Mouse (Mus musculus) CH12F3 (cell line): Measurements from ENCODE around the gene Pik3ca.
"Not testable (repeated sequence)": the region's sequence is repeated elsewhere in the genome, so short reads cannot be mapped to it uniquely, and the experiment has no call there.

Experiments
- in situ Hi-C: fragments of 300-500 bp; cut with MboI; formaldehyde crosslinking; loops from 2 replicates; pipeline ENCODE4 v1.14.3; 2020; ENCODE audit warnings: low sequenced_read_pairs

Gene Pik3ca

GRCm38 (mm10) chr3:32401591-32401990 lies 4.1 kb downstream of the Pik3ca start:
- in situ Hi-C loops = no loop called here

DNA sequence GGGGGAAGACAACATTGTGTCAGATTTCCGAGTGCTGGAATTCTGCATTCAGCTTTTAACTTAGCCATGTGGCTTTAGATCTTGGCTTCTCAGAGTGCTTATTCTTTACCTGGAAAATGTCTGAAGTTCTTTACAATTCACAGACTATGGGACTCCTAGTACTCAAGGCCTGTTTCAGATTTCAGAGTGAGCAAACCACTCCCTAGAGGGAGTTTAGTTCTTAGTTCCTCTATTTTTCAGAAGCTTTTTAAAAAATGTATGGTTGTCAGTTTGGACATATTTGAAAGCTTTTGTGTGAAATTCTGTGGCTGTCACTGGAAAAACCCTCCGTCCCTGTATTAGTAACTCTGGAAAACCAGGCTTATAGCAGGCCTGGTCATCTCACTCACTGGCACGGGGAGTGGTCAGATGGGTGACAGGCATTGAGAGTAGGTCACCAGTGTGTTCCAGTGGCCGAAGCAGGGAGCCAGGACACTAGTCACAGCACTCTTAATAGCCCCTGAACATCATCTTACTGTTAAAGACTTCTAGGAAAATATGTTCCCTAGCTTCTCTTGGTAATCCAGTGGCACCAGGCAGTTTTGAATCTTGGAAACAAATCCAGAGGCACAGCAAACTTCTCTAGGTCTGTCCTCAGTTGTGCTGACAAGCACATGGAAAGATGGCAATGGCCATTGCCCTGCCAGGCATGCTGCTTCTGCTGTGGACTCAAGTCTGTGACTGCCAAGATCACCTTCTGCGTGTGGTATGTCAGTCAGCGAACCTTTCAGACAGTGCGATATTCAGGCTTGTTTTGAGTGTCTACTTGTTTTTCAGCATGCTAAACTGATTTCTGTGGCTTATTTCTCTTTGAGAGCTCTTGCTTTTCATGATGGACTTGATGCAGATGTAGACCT lies 5.8 kb downstream of the Pik3ca start:
- in situ Hi-C loops = no loop called here

- in situ Hi-C loops = no loop called here
These were observed 8.2 kb downstream of the Pik3ca start for GRCm38 (mm10) chr3:32405699-32406098.

GRCm38 (mm10) chr3:32406804-32407203 lies 9.3 kb downstream of the Pik3ca start:
- in situ Hi-C loops = no loop called here

DNA sequence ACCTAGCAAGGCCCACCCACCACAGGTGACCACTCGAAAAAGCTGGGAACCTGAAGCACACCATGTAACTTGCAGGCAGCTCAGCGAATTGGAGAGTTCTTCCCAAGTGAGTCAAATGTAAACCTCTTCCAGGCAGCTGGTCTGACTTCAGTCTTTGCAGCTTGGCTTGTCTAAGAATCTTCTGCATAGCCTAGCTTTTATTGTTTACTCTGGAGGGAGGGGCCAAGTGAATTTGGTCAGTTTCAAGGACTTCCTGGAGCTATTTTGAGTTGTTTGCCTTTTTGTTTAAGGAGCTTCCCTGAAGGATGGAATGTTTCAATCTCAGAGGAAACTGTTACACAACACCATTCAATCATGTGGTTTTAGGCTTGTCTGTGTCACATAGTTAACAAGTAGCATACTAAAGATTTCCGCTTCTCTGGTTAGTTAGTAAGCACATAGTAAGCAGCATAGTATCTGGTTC lies 11.4 kb downstream of the Pik3ca start:
- in situ Hi-C loops = no loop called here

GRCm38 (mm10) chr3:32412502-32413044 lies 15.1 kb downstream of the Pik3ca start:
- in situ Hi-C loops = no loop called here

DNA sequence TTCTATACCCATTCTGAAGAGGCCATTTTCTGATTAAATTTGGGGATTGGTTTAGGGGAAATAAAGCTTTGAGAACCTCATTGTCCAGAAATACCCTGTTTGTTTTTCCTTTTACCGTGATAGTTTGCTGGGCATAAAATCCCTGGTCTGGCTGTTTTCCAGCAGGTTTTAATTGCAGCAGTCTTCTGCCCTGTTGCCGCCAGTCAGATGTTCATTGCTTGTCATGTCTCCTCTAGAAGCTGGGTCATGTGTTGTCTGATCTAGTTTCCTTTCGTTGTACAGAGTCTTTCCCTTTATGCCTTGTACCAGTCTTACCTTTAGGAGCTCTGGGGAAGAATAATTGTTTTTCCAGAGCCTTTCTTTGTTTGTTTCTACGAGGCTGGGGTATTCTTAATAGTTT lies 16.9 kb downstream of the Pik3ca start:
- in situ Hi-C loops = no loop called here

- in situ Hi-C loops = no loop called here
These were observed 18.2 kb downstream of the Pik3ca start for GRCm38 (mm10) chr3:32415370-32416309.

DNA sequence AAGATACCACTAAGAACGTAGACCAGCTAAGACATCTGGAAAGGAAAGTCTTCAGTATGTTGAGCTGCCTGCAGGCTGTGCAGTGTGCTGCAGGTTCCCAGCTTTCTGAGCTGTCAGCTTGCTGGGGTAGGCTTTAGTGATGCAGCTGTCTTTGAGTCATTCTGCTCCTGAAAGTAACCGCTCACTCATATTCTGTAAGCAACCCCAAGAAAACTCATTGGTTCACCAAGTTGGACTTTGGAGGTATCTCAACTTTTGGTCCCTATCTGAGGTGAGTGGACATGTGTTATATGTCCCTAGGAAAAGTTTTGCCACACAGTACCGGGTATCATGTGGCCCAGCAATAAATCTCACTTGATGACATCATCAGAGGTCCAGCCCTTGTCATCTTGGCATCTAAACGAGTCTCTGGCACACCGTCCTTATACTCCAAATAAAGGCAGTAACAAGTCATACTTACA lies 20.3 kb downstream of the Pik3ca start:
- in situ Hi-C loops = no loop called here

DNA sequence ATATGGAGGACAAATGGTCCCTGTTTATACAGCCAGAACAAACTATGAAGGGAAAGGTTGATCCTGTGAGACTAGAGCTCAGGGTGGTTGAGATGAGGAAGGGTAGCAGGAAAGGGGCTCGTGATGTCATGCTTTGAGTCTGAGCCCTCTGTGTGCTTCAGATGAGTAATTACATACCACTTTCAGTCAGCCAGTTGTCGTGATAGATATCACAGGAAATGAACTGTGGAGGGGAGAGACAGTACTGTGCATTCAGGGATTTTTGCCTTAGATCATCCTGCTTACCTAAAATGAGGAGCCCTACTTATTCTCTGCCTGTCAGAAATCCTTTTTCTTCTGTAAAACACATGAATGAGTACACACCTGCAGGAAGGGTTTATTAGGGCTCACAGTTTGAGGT lies 22.4 kb downstream of the Pik3ca start:
- in situ Hi-C loops = no loop called here

DNA sequence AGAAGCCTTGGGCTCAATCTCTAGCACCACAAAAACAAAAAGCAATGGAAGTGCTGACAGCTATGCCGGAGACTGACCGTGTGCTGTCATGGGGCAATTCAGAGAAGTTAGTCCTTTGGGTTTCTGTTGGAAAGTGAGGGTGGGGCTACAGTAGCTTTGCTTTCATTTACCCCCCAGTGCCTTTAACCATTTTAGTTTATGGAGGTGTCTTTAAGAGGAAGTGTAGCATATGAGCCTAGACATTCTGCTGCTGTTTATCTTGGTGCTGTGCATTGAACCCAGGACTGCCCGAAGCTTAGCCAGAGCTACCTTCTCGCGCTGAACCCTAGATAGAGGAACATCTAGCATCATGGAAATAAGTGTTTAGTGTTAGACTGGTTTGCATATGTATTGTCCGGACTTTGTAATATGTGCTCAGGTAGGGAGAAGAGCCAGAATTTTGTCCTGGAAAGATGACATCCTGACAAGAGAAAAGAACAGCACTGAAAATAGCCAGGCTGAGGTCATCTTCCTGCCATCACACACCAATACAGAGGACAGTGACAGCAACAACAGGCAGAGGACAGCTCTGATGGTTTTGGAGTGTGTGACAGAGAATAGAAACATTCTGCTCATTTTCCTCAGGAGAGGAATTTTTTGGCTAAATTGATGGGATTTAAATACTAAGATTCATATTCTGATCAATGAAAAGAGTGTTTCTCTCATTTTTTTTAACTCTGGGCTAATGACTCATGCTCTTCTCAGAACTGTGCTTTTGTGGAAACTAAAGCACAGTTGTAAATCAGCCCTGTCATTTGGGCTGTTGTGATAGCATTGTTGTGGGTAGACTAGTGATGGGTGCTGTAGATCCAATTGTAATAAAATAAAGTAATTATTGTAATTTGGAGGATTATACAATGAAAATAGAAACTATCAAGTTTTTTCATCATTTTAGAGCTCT lies 23.9 kb downstream of the Pik3ca start:
- in situ Hi-C loops = no loop called here

- in situ Hi-C loops = no loop called here
These were observed 30.2 kb downstream of the Pik3ca start for GRCm38 (mm10) chr3:32427695-32428094.

DNA sequence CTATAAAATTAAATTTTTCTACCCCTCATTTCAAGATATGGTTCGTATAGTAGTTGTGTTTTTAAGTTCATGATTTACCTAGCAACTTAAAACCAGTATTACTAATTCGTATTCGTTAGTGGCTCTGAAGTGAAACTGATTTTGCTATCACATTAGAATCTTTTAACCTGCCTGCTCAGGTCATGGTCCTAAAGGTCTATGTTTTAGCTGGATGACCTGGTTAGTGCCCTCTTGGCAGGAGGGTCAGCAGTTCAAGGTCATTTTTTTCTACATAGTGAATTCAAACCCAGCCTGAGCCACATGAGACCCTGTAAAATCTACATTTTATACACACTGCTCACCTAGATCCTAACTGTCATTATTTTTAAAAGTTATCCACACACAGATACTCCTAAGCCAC lies 30.9 kb downstream of the Pik3ca start:
- in situ Hi-C loops = no loop called here

DNA sequence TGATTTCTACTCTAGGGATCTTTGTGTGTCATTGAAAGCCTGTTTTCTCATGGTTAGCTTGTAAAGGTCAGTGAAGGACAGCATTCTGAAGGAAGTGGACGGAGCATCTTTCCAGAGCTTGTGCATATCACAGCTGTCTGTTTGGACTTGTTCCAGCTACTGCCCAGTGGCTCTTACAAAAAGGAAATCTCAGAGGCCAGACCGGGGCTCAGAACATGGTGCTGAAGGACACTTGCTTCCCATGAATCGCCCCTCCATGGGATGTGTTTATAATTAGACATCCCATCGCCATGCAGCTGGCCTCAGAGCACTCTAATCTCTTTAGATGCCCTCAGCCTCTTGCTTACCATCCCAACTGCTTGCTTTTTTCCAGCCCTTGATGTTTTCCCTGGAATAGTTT lies 31.4 kb downstream of the Pik3ca start:
- in situ Hi-C loops = no loop called here

- in situ Hi-C loops = not testable (repeated sequence)
These were observed 31.9 kb downstream of the Pik3ca start for GRCm38 (mm10) chr3:32429351-32429750.

- in situ Hi-C loops = no loop called here
These were observed 32.9 kb downstream of the Pik3ca start for GRCm38 (mm10) chr3:32430394-32430793.

DNA sequence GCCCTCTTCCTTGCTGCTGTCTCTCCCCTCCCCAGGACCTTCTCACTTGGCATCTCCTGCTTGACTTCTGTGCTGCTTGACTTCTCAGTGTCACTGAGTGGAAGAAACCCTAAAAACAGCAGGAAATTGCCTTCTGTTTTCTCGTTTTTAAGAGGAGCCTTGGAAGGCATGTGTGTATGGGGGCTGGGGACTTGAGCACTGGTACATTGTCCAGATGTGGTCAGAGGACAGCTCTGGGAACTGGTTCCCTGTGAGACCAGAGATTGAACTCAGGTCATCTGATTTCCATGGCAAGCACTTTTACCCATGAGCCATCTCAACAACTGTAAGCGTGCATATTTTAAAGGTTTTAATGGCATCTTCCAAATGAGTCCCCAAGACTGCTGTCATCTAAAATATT lies 36.5 kb downstream of the Pik3ca start:
- in situ Hi-C loops = no loop called here

DNA sequence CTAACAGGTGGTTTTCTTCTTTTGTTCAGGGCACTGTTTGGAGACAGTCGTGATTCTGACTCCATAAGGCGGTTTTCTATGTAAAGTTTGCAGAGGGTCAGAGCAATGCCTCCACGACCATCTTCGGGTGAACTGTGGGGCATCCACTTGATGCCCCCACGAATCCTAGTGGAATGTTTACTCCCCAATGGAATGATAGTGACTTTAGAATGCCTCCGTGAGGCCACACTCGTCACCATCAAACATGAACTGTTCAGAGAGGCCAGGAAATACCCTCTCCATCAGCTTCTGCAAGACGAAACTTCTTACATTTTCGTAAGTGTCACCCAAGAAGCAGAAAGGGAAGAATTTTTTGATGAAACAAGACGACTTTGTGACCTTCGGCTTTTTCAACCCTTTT lies 38.6 kb downstream of the Pik3ca start:
- in situ Hi-C loops = no loop called here

DNA sequence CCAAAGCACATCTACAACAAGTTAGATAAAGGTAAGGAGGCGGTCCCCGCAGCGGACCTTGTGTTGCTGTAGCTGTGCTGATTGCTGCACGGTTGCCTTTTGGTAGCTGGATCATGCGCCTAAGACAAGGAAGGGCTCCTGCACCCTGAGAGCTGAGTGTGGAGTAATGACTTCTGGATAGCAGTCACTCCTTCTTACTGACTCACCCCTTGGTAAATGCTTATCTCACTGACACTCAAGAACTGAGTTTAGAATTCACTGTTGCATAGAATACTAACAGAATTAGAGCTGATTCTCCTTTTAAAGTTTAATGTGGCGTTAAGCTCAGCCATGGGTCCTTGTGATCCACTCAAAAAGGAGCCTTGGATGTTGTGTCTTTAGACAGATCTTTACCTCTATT lies 39.8 kb downstream of the Pik3ca start:
- in situ Hi-C loops = no loop called here

DNA sequence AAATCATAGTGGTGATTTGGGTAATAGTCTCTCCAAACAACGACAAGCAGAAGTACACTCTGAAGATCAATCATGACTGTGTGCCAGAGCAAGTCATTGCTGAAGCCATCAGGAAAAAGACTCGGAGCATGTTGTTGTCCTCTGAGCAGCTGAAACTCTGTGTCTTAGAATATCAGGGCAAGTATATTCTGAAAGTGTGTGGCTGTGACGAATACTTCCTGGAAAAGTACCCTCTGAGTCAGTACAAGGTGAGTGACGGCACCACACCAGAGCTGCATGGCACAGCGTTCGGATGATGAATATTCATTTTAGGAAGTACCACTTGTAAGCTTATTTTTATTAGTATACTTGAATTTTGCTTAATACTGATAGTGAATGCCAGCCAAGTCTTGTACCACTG lies 40.3 kb downstream of the Pik3ca start:
- in situ Hi-C loops = no loop called here
